ENCODE assay signal across 8 mouse cellular contexts in the genomic region with DNA sequence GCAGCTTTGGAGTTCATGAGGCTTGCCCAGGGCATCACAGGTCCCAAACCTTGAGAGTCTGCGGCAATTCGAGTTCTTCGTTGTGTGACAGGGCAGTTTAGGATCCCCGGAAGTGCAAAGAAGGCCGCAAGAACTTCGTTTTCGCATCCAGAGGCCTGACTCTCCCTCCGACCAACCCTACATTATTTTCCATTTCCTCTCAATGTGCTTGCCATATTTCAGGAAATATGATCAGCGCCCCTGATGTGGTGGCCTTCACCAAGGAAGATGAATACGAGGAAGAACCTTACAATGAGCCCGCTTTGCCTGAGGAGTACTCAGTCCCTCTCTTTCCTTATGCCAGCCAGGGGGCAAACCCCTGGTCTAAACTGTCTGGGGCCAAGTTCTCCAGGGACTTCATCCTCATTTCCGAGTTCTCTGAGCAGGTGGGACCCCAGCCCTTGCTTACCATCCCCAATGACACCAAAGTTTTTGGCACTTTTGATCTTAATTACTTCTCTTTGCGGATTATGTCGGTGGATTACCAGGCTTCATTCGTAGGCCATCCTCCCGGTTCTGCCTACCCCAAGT. TPM values are rescaled to one million over a fixed set of nuclear protein-coding genes. Genes with fewer than 3 reads are reported as not detected.
DNase-seq lines count a peak whose midpoint lies in the region; ATAC-seq and TF ChIP-seq lines count a peak whose summit lies in the region.

No protein-coding gene starts in this region.

- peak overlapping the region; percentile 89 for H3K27ac ChIP-seq in heart, embryonic 15.5 days
- H3K27ac ChIP-seq in bone marrow macrophage, adult 2 months (ENCODE audit: insufficient read depth, low read depth, low read length), result peak overlapping the region; percentile 99
- peak overlapping the region; percentile 82 for H3K27ac ChIP-seq in hindbrain, embryonic 13.5 days
- H3K27ac ChIP-seq in midbrain, embryonic 11.5 days (ENCODE audit: low read depth, low read length), result no peak overlapping the region; the same call in 1 of the 2 replicates

- H3K27me3 ChIP-seq in heart, embryonic 15.5 days, result no peaks in the 10 kb centered on the region
- H3K27me3 ChIP-seq in hindbrain, embryonic 13.5 days, result no peaks in the 10 kb centered on the region
- H3K27me3 ChIP-seq in midbrain, embryonic 11.5 days (ENCODE audit: control insufficient read depth, insufficient read depth, low read length), result no peaks in the 10 kb centered on the region

- H3K4me1 ChIP-seq in heart, embryonic 15.5 days (replicated peaks), result peaks cover 71% of the 10 kb centered on the region
- peaks cover 39% of the 10 kb centered on the region for H3K4me1 ChIP-seq in bone marrow macrophage, adult 2 months (ENCODE audit: control insufficient read depth, insufficient read depth, low read length)
- peaks cover 82% of the 10 kb centered on the region for H3K4me1 ChIP-seq in hindbrain, embryonic 13.5 days (replicated peaks)
- H3K4me1 ChIP-seq in midbrain, embryonic 11.5 days (ENCODE audit: control insufficient read depth, insufficient read depth, low read length), result peaks cover 59% of the 10 kb centered on the region

- intact Hi-C loops in left cerebral cortex, postnatal 36 days (cut with DNase I), result no loop called here

- TF ChIP-seq CTCF in bone marrow macrophage, adult 2 months (IDR thresholded peaks at IDR 0.05; ENCODE audit: low read depth, low read length), result no peak

- TF ChIP-seq POLR2A in bone marrow macrophage, adult 2 months (IDR thresholded peaks at IDR 0.05; ENCODE audit: borderline replicate concordance, low read depth, low read length), result no peak

- no peak for ATAC-seq in heart, embryonic 15.5 days (replicated peaks; ENCODE audit: insufficient number of reproducible peaks, insufficient read depth, low FRiP score, low read depth)
- ATAC-seq in hindbrain, embryonic 13.5 days (ENCODE audit: low FRiP score), result no peak
- ATAC-seq in midbrain, embryonic 11.5 days (ENCODE audit: low FRiP score), result no peak

- no peak for DNase-seq in heart, adult 8-10 months (ENCODE audit: low spot score)
- DNase-seq in midbrain, embryonic 11.5 days (ENCODE audit: low spot score, missing footprints), result no peak
- DNase-seq in left cerebral cortex, adult 18-20 months (ENCODE audit: low spot score in 2 of 2), result no peak
- no peak for DNase-seq in left cerebral cortex, postnatal 36 days (ENCODE audit: low spot score in 2 of 2)
- DNase-seq in adrenal gland, adult (ENCODE audit: inconsistent age in 2 of 2, low spot score in 1 of 2), result no peak

- peaks cover 3% of the 10 kb centered on the region for H3K36me3 ChIP-seq in heart, embryonic 15.5 days
- peaks cover 24% of the 10 kb centered on the region for H3K36me3 ChIP-seq in hindbrain, embryonic 13.5 days
- H3K36me3 ChIP-seq in midbrain, embryonic 11.5 days (ENCODE audit: control insufficient read depth, insufficient read depth, low read length), result peaks cover 3% of the 10 kb centered on the region; the same call in 1 of the 2 replicates

- H3K9ac ChIP-seq in heart, embryonic 15.5 days, result peak overlapping the region; percentile 67
- H3K9ac ChIP-seq in hindbrain, embryonic 13.5 days, result peak overlapping the region; percentile 81
- H3K9ac ChIP-seq in midbrain, embryonic 11.5 days (ENCODE audit: low read length), result peak overlapping the region; percentile 83

- peak overlapping the region; percentile 73 for H3K4me2 ChIP-seq in heart, embryonic 15.5 days
- H3K4me2 ChIP-seq in hindbrain, embryonic 13.5 days, result peak overlapping the region; percentile 86
- H3K4me2 ChIP-seq in midbrain, embryonic 11.5 days, result peak overlapping the region; percentile 79

- H3K4me3 ChIP-seq in heart, embryonic 15.5 days, result peak overlapping the region; percentile 70
- H3K4me3 ChIP-seq in bone marrow macrophage, adult 2 months (ENCODE audit: insufficient read depth, low read length), result peak overlapping the region; percentile 80
- H3K4me3 ChIP-seq in hindbrain, embryonic 13.5 days, result peak overlapping the region; percentile 81
- peak overlapping the region; percentile 79 for H3K4me3 ChIP-seq in midbrain, embryonic 11.5 days (ENCODE audit: low read depth, low read length)

- H3K9me3 ChIP-seq in heart, embryonic 15.5 days (replicated peaks), result no peaks in the 10 kb centered on the region
- H3K9me3 ChIP-seq in hindbrain, embryonic 13.5 days, result no peaks in the 10 kb centered on the region
- H3K9me3 ChIP-seq in midbrain, embryonic 11.5 days (ENCODE audit: control insufficient read depth, low read length), result no peaks in the 10 kb centered on the region

- WGBS in heart, embryonic 15.5 days, result 23% methylated on average over 16 of the region's 16 CpGs
- WGBS in hindbrain, embryonic 13.5 days, result 27% methylated on average over 16 of the region's 16 CpGs
- WGBS in midbrain, embryonic 11.5 days, result 28% methylated on average over 16 of the region's 16 CpGs

RNA-seq across cellular contexts. Expression of a gene that starts 0.6 kb away (rescaled TPM):
- 3.2 and 4.7 TPM in 2 replicates for polyA plus RNA-seq in heart, embryonic 15.5 days (2015; fragmentation: Nextera tagmentation; extraction: Ambion mirVana)
- total RNA-seq in heart, adult 8-10 months (2022), result 10 to 100 TPM; 14.0 to 18.0 (median 15.8) TPM
- 23.8 and 30.3 TPM in 2 replicates for polyA plus RNA-seq in bone marrow macrophage, adult 2 months (2012; ENCODE audit: insufficient read depth, insufficient read length, missing spikeins)
- 5.9 and 6.5 TPM in 2 replicates for polyA plus RNA-seq in hindbrain, embryonic 13.5 days (2015; fragmentation: Nextera tagmentation; extraction: Ambion mirVana)
- polyA plus RNA-seq in midbrain, embryonic 11.5 days (2014; fragmentation: Nextera tagmentation; extraction: Ambion mirVana), result 9.2 and 10.1 TPM in 2 replicates
- 10 to 100 TPM; 33.0 to 33.7 TPM for total RNA-seq in left cerebral cortex, adult 18-20 months (2021)
- total RNA-seq in left cerebral cortex, postnatal 36 days (2021), result 10 to 100 TPM; 30.2 to 31.8 TPM

RNA-seq across cellular contexts. Expression of a gene that starts 0.7 kb away (rescaled TPM):
- polyA plus RNA-seq in heart, embryonic 15.5 days (2015; fragmentation: Nextera tagmentation; extraction: Ambion mirVana), result 7.4 and 11.0 TPM in 2 replicates
- 1 to 10 TPM; 3.9 to 6.1 (median 4.8) TPM for total RNA-seq in heart, adult 8-10 months (2022)
- 13.2 and 13.7 TPM in 2 replicates for polyA plus RNA-seq in bone marrow macrophage, adult 2 months (2012; ENCODE audit: insufficient read depth, insufficient read length, missing spikeins)
- polyA plus RNA-seq in hindbrain, embryonic 13.5 days (2015; fragmentation: Nextera tagmentation; extraction: Ambion mirVana), result 10.3 and 10.4 TPM in 2 replicates
- 16.0 and 17.4 TPM in 2 replicates for polyA plus RNA-seq in midbrain, embryonic 11.5 days (2014; fragmentation: Nextera tagmentation; extraction: Ambion mirVana)
- total RNA-seq in left cerebral cortex, adult 18-20 months (2021), result 1 to 10 TPM; 5.0 to 5.3 TPM
- 1 to 10 TPM; 4.0 to 5.2 TPM for total RNA-seq in left cerebral cortex, postnatal 36 days (2021)

RNA-seq across cellular contexts. Expression of a gene that starts 33.6 kb away (rescaled TPM):
- polyA plus RNA-seq in heart, embryonic 15.5 days (2015; fragmentation: Nextera tagmentation; extraction: Ambion mirVana), result 35.7 and 42.0 TPM in 2 replicates
- 10 to 100 TPM in 2 of 4 experiments, 1 to 10 TPM in 2; 6.4 to 16.4 (median 10.4) TPM for total RNA-seq in heart, adult 8-10 months (2022)
- polyA plus RNA-seq in bone marrow macrophage, adult 2 months (2012; ENCODE audit: insufficient read depth, insufficient read length, missing spikeins), result 1.4 and 4.9 TPM in 2 replicates
- 7.9 and 12.2 TPM in 2 replicates for polyA plus RNA-seq in hindbrain, embryonic 13.5 days (2015; fragmentation: Nextera tagmentation; extraction: Ambion mirVana)
- 46.2 and 51.7 TPM in 2 replicates for polyA plus RNA-seq in midbrain, embryonic 11.5 days (2014; fragmentation: Nextera tagmentation; extraction: Ambion mirVana)
- 1 to 10 TPM; 1.7 to 3.7 TPM for total RNA-seq in left cerebral cortex, adult 18-20 months (2021)
- 1 to 10 TPM; 2.1 to 2.2 TPM for total RNA-seq in left cerebral cortex, postnatal 36 days (2021)

RNA-seq across cellular contexts. Expression of a gene that starts 49.7 kb away (rescaled TPM):
- 16.5 and 18.1 TPM in 2 replicates for polyA plus RNA-seq in heart, embryonic 15.5 days (2015; fragmentation: Nextera tagmentation; extraction: Ambion mirVana)
- 10 to 100 TPM; 37.3 to 51.5 (median 39.8) TPM for total RNA-seq in heart, adult 8-10 months (2022)
- 6.1 and 9.3 TPM in 2 replicates for polyA plus RNA-seq in bone marrow macrophage, adult 2 months (2012; ENCODE audit: insufficient read depth, insufficient read length, missing spikeins)
- 21.2 and 22.4 TPM in 2 replicates for polyA plus RNA-seq in hindbrain, embryonic 13.5 days (2015; fragmentation: Nextera tagmentation; extraction: Ambion mirVana)
- polyA plus RNA-seq in midbrain, embryonic 11.5 days (2014; fragmentation: Nextera tagmentation; extraction: Ambion mirVana), result 10.2 and 13.6 TPM in 2 replicates
- total RNA-seq in left cerebral cortex, adult 18-20 months (2021), result 10 to 100 TPM; 19.5 to 19.9 TPM
- total RNA-seq in left cerebral cortex, postnatal 36 days (2021), result 10 to 100 TPM; 19.4 to 21.6 TPM

RNA-seq across cellular contexts. Expression of a gene that starts 50.8 kb away (rescaled TPM):
- 66.3 and 85.1 TPM in 2 replicates for polyA plus RNA-seq in heart, embryonic 15.5 days (2015; fragmentation: Nextera tagmentation; extraction: Ambion mirVana)
- 100 to 1,000 TPM; 124 to 147 (median 134) TPM for total RNA-seq in heart, adult 8-10 months (2022)
- polyA plus RNA-seq in bone marrow macrophage, adult 2 months (2012; ENCODE audit: insufficient read depth, insufficient read length, missing spikeins), result 144 and 146 TPM in 2 replicates
- polyA plus RNA-seq in hindbrain, embryonic 13.5 days (2015; fragmentation: Nextera tagmentation; extraction: Ambion mirVana), result 64.7 and 68.2 TPM in 2 replicates
- 52.3 and 59.3 TPM in 2 replicates for polyA plus RNA-seq in midbrain, embryonic 11.5 days (2014; fragmentation: Nextera tagmentation; extraction: Ambion mirVana)
- total RNA-seq in left cerebral cortex, adult 18-20 months (2021), result 10 to 100 TPM; 67.8 to 71.4 TPM
- total RNA-seq in left cerebral cortex, postnatal 36 days (2021), result 10 to 100 TPM; 59.5 to 67.6 TPM
